Mouse (Mus musculus) liver, adult 2 months (tissue): ENCODE results near the gene Il23a.

Source experiments
- CTCF ChIP-seq: fragments of 200-500 bp; IDR thresholded peaks from 2 replicates; pipeline ENCODE4 v1.5.1; 2011; ENCODE audit warnings: low read depth, low read length, control low read depth
- POLR2A ChIP-seq: fragments of 200-500 bp; IDR thresholded peaks from 2 replicates; pipeline ENCODE4 v1.6.1; 2011; ENCODE audit warnings: low read length, control low read depth; ENCODE audit not compliant: insufficient read depth; ENCODE audit errors: extremely low read depth

- TF ChIP-seq CTCF (no peak), POLR2A (peak; percentile 82)
These were observed 39.0 kb upstream of the Il23a start, which contains the start of gene Cs for GRCm38 (mm10) chr10:128337306-128338181.
